Mouse (Mus musculus) forebrain, postnatal 0 days (tissue): ENCODE data around the gene Naa80. TPM values are rescaled to one million over a fixed set of nuclear protein-coding genes. Genes with fewer than 3 reads are reported as not detected.

ENCODE experiments used
- ATAC-seq: fragments of 200-750 bp; cut with Nextera tagmentation; 2 replicates; pipeline ENCODE4 v1.8.0; 2017; ENCODE audit warnings: mild to moderate bottlenecking, moderate library complexity
- DNase-seq: peaks from one replicate; pipeline ENCODE4 v3.0.0-alpha.2; 2015
- H3K27ac ChIP-seq: fragments of 300-500 bp; sonication (generic); 2 replicates; pipeline ENCODE4 v1.5.1; 2014; ENCODE audit warnings: low read depth, mild to moderate bottlenecking, antibody characterized with exemption, low read length, moderate library complexity, mixed read lengths
- H3K27me3 ChIP-seq: fragments of 300-500 bp; sonication (generic); 2 replicates; pipeline ENCODE4 v1.6.1; 2014; ENCODE audit warnings: mild to moderate bottlenecking, low read length, mixed read lengths; ENCODE audit not compliant: insufficient read depth
- H3K36me3 ChIP-seq: fragments of 300-500 bp; sonication (generic); 2 replicates; pipeline ENCODE4 v1.6.1; 2014; ENCODE audit warnings: mild to moderate bottlenecking, moderate library complexity; ENCODE audit not compliant: insufficient read depth
- H3K4me1 ChIP-seq: fragments of 300-500 bp; sonication (generic); 2 replicates; pipeline ENCODE4 v1.6.1; 2014; ENCODE audit warnings: antibody characterized with exemption; ENCODE audit not compliant: insufficient read depth
- H3K4me2 ChIP-seq: fragments of 300-500 bp; sonication (generic); 2 replicates; pipeline ENCODE4 v1.6.1; 2014; ENCODE audit warnings: low read depth, mild to moderate bottlenecking, moderate library complexity
- H3K4me3 ChIP-seq: fragments of 300-500 bp; sonication (generic); 2 replicates; pipeline ENCODE4 v1.5.1; 2014; ENCODE audit warnings: low read depth, low read length, mixed read lengths
- H3K9ac ChIP-seq: fragments of 300-500 bp; sonication (generic); 2 replicates; pipeline ENCODE4 v1.6.1; 2014; ENCODE audit warnings: mild to moderate bottlenecking
- H3K9me3 ChIP-seq: fragments of 300-500 bp; sonication (generic); 2 replicates; pipeline ENCODE4 v1.6.1; 2016; ENCODE audit warnings: low read length
- CTCF ChIP-seq: sonication (generic); IDR thresholded peaks from 2 replicates; pipeline ENCODE4 v1.5.1; 2016; ENCODE audit warnings: antibody characterized with exemption, control low read depth, low read depth
- WGBS: fragments of 180-500 bp; shearing (Covaris S2); extraction: QIAGEN DNeasy Blood & Tissue Kit; methylation state at CpG from one replicate; pipeline ENCODE4 v1.1.7; 2014; 5-methylcytosine and 5-hydroxymethylcytosine counted together
- polyA plus RNA-seq: library from polyadenylated mRNA; unstranded; fragments of >200 nt; fragmentation: Nextera tagmentation; extraction: Ambion mirVana; gene quantifications from 2 replicates; pipeline ENCODE4 v1.2.1, GENCODE M21; 2015
- total RNA-seq: library from RNA; depleted of rRNA; stranded (reverse); fragments of >200 nt; gene quantifications from 2 replicates; pipeline ENCODE4 v1.2.3, GENCODE M21; 2014

The Naa80 gene
- total and polyA plus RNA-seq, 2 experiments from 2014 or later, result 21.3 to 27.0 TPM

DNA sequence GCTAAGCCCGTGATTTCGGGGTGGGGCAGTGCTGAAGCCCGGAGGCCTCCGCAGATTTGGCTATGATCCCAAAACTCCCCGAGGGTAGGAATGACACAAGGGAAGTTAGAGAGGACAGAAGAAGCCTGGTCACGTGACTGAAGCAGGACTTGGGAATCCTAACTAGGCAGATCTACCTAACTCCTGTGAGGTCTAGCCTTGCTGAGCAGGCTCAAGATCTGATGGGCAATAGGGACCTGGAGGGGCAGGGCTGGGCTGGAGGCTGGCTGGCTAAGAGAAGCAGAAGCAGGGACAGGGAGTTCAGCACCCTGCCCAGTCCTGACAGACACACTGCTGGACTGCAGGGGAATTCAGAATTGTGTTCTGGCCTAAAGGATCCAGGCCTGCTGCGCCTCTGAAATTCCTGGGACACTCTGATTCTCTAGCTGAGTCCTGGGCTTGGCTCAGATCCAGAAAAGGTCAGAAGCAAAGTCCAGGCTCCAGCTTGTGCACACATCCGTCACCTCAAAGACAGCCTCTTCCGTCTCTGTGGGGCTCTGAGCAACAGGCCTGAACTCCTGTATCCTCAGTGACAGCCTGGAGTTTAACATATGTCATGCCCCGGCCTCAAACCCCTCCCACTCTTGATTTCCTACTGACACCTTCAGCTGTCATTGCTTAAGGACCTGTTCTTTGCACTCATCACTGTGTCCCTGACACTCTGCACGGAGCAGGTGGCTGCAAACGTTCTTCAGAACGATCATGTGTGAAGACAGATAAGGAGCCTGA lies 40.3 kb downstream of the Naa80 start:
- Histone ChIP-seq H3K4me2 (no peak overlapping the region), H3K4me3 (no peak overlapping the region), H3K9ac (no peak overlapping the region), H3K9me3 (no peaks in the 10 kb centered on the region), H3K27ac (0 out of 2 replicates have a peak overlapping the region, but pooled peaks have one; percentile 15), H3K4me1 (no peaks in the 10 kb centered on the region), H3K27me3 (no peaks in the 10 kb centered on the region), H3K36me3 (peaks cover 58% of the 10 kb centered on the region)
- WGBS, result 38% methylated on average over 13 of the region's 13 CpGs
- TF ChIP-seq CTCF, result no peak
- DNase-seq (no peak), ATAC-seq (0 out of 2 replicates have a peak, but pooled peaks have one; percentile 14)

DNA sequence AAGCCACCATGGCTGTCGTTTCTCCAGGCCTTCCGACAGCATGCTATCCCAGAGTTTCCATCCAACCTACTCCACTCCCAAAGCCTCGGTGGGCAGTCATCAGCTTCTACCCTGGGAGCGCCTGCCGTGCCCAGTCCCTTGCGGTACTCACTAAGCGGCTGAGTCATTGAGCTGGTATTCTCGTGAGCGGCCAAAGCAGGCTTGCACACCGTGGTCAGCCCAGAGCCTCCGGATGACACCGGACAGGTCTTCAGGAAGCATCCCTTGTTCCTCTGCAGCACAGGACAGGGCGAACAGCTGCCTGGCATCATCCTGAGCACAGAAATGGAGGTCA lies 40.8 kb downstream of the Naa80 start:
- Histone ChIP-seq H3K4me2 (no peak overlapping the region), H3K4me3 (no peak overlapping the region), H3K9me3 (no peaks in the 10 kb centered on the region), H3K27me3 (no peaks in the 10 kb centered on the region), H3K4me1 (no peaks in the 10 kb centered on the region), H3K27ac (no peak overlapping the region), H3K9ac (no peak overlapping the region), H3K36me3 (peaks cover 53% of the 10 kb centered on the region)
- no peak for TF ChIP-seq CTCF
- DNase-seq, result no peak
- ATAC-seq, result no peak
- WGBS, result 75% methylated on average over 13 of the region's 13 CpGs

DNA sequence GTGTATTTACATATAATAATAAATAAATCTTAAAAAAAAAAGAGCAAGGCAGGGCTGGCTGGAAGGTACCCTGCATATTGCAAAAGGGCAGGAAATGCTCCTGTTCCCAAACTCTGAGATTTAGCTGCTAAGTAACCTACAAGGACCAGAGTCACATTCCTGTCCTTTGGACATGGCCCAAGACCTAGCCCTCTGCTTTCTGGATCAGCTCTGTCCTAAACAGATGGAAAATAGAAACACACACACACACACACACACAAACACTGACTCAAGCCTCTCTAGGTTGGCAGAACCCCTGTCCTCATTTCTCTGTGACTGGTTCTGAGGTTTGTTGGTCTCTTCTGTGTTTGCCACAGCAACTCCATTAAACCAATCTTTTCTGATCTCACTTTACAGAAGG lies 42.3 kb downstream of the Naa80 start:
- DNase-seq (no peak), ATAC-seq (no peak)
- H3K4me1 ChIP-seq, result no peaks in the 10 kb centered on the region
- H3K9ac ChIP-seq, result no peak overlapping the region
- H3K9me3 ChIP-seq, result no peaks in the 10 kb centered on the region
- no peaks in the 10 kb centered on the region for H3K27me3 ChIP-seq
- no peak for TF ChIP-seq CTCF
- H3K36me3 ChIP-seq, result peaks cover 39% of the 10 kb centered on the region
- no peak overlapping the region for H3K27ac ChIP-seq
- no peak overlapping the region for H3K4me2 ChIP-seq
- H3K4me3 ChIP-seq, result no peak overlapping the region

DNA sequence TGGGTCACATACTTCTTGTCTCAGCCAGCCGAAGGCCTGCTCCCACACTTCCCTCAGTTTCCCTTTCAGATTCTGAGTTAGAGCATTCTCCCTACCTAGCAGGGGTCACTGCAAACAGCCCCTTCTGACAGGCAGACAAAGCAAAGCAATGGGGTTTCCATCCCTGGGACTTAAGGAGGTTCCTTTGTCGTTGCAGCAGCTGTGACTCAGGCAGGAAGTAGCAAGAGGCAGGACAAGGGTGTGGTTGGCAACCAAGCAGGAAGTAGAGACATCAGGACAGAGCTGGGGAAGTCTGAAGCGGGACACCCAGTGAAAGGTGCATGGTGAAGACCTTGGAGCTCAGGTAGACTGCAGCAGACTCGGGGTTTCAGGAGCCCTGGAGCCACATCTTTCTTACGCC lies 45.9 kb downstream of the Naa80 start:
- 0 out of 2 replicates have a peak overlapping the region, but pooled peaks have one; percentile 24 for H3K27ac ChIP-seq
- ATAC-seq, result no peak
- H3K27me3 ChIP-seq, result no peaks in the 10 kb centered on the region
- no peak for DNase-seq
- no peak overlapping the region for H3K4me2 ChIP-seq
- H3K4me1 ChIP-seq, result peaks cover 26% of the 10 kb centered on the region
- WGBS, result 69% methylated on average over 5 of the region's 5 CpGs
- H3K9ac ChIP-seq, result no peak overlapping the region
- peaks cover 7% of the 10 kb centered on the region for H3K36me3 ChIP-seq
- TF ChIP-seq CTCF, result no peak
- H3K9me3 ChIP-seq, result no peaks in the 10 kb centered on the region
- no peak overlapping the region for H3K4me3 ChIP-seq

DNA sequence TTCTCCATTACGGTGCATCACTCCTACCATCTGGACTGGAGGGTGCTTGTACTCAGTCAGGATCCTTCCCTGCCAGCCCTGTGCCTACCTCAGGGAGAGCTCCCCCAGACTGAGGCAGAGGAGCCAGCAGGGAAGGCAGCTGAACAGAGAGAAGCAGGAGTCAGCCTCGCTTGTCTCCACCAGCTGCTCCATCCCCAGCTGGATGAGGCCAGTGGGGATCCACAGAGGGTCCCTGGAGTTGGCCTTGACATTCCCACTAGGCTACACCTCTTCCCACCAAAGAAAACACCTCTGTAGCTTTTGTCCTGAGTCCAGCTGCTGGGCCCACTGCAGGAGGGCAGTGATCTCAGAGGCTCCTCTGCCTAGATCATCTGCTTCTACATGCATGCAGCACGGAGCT lies 46.3 kb downstream of the Naa80 start:
- WGBS, result 75% methylated on average over 3 of the region's 3 CpGs
- no peak overlapping the region for H3K4me2 ChIP-seq
- H3K4me1 ChIP-seq, result peaks cover 30% of the 10 kb centered on the region
- H3K9me3 ChIP-seq, result no peaks in the 10 kb centered on the region
- H3K9ac ChIP-seq, result no peak overlapping the region
- no peak overlapping the region for H3K4me3 ChIP-seq
- no peaks in the 10 kb centered on the region for H3K27me3 ChIP-seq
- TF ChIP-seq CTCF, result no peak
- ATAC-seq (no peak), DNase-seq (no peak)
- 0 out of 2 replicates have a peak overlapping the region, but pooled peaks have one; percentile 24 for H3K27ac ChIP-seq
- peaks cover 3% of the 10 kb centered on the region for H3K36me3 ChIP-seq

DNA sequence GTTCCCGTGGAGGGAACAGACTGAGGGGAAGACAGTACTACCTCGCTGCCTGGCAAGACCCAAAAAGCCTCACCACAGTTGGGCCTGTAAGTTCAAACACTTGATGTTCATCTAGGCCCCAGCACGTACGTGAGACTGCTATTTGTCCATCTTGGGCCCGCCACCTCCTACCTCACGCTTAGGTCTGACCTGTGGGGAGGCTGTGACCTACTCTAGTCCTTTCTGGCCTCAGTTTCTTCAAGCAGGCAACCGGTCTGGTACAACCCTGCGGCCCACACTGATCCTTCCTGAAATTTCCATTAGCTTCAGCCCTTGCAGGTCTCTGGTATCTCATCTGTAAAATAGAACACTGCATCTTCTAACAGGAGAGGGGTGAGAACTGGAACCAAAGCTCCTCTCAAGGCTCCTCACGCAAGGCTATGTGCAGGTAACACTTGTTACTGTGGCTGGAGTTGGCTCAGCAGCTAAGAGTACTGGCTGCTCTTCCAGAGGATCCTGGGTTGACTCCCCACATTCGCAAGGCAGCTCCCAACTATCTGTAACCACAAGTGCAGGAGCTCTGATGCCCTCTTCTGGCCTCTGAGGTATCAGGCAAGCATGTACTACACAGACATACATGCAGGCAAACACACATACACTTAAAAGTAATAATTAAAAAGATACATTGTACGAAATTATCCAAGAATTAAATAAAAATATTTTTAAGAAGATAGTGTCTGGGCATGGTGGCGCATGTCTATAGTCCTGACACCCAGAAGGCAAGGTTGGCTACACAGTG lies 46.9 kb downstream of the Naa80 start:
- TF ChIP-seq CTCF, result peak; percentile 52
- 86% methylated on average over 12 of the region's 12 CpGs for WGBS
- H3K4me1 ChIP-seq, result peaks cover 34% of the 10 kb centered on the region
- H3K36me3 ChIP-seq, result no peaks in the 10 kb centered on the region
- H3K27me3 ChIP-seq, result no peaks in the 10 kb centered on the region
- no peaks in the 10 kb centered on the region for H3K9me3 ChIP-seq
- ATAC-seq (no peak), DNase-seq (no peak)
- H3K4me2 ChIP-seq, result no peak overlapping the region
- H3K4me3 ChIP-seq, result no peak overlapping the region
- peak overlapping the region; percentile 90 for H3K27ac ChIP-seq
- no peak overlapping the region for H3K9ac ChIP-seq

DNA sequence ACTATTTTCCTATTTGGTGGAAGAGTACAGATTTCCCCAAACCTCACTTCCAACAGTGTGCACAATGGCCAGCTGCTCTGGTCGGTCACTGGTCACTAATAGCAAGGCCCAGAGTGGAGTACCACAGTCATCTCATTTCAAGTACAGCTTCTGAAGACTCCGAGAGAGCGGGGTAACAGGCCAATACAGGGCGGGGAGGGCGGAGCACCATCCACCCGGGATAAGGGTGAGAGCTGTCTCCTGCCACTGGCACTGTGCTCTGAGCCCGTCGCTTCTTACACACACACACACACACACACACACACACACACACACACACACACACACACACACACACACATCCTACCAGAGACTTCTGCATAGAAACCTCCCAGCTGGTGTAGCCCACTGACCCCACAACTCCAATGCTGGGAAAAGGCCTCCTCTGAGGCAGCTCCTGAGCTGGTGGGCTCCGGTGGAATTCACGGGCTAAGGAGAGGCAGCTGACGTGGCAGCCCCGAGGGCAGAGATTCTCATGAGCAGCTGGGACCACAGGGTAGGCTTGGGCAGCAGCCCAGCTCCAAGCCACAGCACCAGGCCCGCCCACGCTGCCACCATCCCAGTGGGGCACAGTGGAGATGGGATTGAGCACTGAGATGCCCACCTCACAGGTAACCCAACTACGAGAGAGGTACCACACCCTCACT lies 47.6 kb downstream of the Naa80 start:
- ATAC-seq, result peak; percentile 30
- 22% methylated on average over 15 of the region's 15 CpGs for WGBS
- peaks cover 40% of the 10 kb centered on the region for H3K4me1 ChIP-seq
- H3K27ac ChIP-seq, result peak overlapping the region; percentile 90
- no peak for DNase-seq
- H3K9ac ChIP-seq, result peak overlapping the region; percentile 39
- no peaks in the 10 kb centered on the region for H3K36me3 ChIP-seq
- H3K4me2 ChIP-seq, result peak overlapping the region; percentile 37
- no peak for TF ChIP-seq CTCF
- H3K9me3 ChIP-seq, result no peaks in the 10 kb centered on the region
- H3K4me3 ChIP-seq, result no peak overlapping the region
- no peaks in the 10 kb centered on the region for H3K27me3 ChIP-seq
